Mouse (Mus musculus): ENCODE measurements around the gene 1700022I11Rik. TPM values are rescaled to one million over a fixed set of nuclear protein-coding genes. Genes with fewer than 3 reads are reported as not detected.

Gene 1700022I11Rik
- total RNA-seq, 2 experiments from 2014 or later: not detected

DNA sequence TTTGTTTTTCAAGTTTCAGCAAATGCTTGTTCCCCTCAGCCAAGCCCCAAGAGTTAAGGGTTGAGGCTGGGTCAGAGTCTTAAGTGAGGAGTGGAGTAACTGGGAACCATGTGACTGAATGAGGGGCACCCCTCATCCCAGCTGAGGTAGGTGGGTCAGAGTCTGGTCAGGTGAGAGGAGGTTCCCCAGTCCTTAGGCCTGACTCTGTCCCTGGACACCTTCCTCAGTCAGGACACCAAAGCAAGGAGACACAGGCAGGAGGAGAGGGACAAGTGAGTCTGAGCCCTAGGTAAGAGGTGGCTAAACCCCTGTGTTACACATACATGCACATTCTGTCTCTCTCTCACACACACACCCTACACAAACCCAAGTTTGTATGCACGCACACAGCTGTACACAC, 63.1 kb downstream of the 1700022I11Rik start:
- H3K4me3 ChIP-seq: no peak overlapping the region
- DNase-seq: no peak
- no peak for TF ChIP-seq CTCF (IDR thresholded peaks at IDR 0.05)
- no peak overlapping the region for H3K27ac ChIP-seq
- intact Hi-C loops (cut with DNase I): loop anchor here (10.0 kb wide), 1 partner anchor 522 kb away; no protein-coding TSS in a partner anchor

Other genes starting within 250 kb of the 1700022I11Rik start
- under 1 TPM in 1 of 2 experiments, not detected in 1; 0.95 TPM for gene 4930578G10Rik, start 234.1 kb upstream of the 1700022I11Rik start, total RNA-seq (2021)
- gene Ccl19, start 213.0 kb upstream of the 1700022I11Rik start, total RNA-seq (2021): not detected
- 10 to 100 TPM in 1 of 2 experiments, 1 to 10 TPM in 1; 7.5 to 13.2 TPM for gene Ccl21a, start 195.6 kb upstream of the 1700022I11Rik start, total RNA-seq (2021)
- not detected for gene Fam205a1, start 115.7 kb upstream of the 1700022I11Rik start, total RNA-seq (2021)
- not detected for gene Gm12394, start 112.8 kb upstream of the 1700022I11Rik start, total RNA-seq (2021)
- under 1 TPM; 0.38 to 0.89 TPM for gene Fam205c, start 95.4 kb upstream of the 1700022I11Rik start, total RNA-seq (2021)
- gene Phf24, start 52.9 kb upstream of the 1700022I11Rik start, total RNA-seq (2021): 1 to 10 TPM in 1 of 2 experiments, under 1 TPM in 1; 0.41 to 1.3 TPM
- 100 to 1,000 TPM; 178 to 216 TPM for gene Dnajb5, start 19.8 kb upstream of the 1700022I11Rik start, total RNA-seq (2021)
- 100 to 1,000 TPM; 229 to 272 TPM for gene Vcp, start 30.9 kb downstream of the 1700022I11Rik start, total RNA-seq (2021)
- gene Fancg, start 40.9 kb downstream of the 1700022I11Rik start, total RNA-seq (2021): 1 to 10 TPM in 1 of 2 experiments, under 1 TPM in 1; 0.84 to 1.2 TPM
- gene Pigo, start 56.2 kb downstream of the 1700022I11Rik start, total RNA-seq (2021): 10 to 100 TPM in 1 of 2 experiments, 1 to 10 TPM in 1; 4.9 to 10.2 TPM
- 100 to 1,000 TPM in 1 of 2 experiments, 10 to 100 TPM in 1; 87.5 to 108 TPM for gene Stoml2, start 62.1 kb downstream of the 1700022I11Rik start, total RNA-seq (2021)
- 10 to 100 TPM; 21.1 to 24.5 TPM for gene Fam214b, start 76.6 kb downstream of the 1700022I11Rik start, total RNA-seq (2021)
- 1 to 10 TPM; 2.1 to 2.9 TPM for gene Unc13b, start 89.3 kb downstream of the 1700022I11Rik start, total RNA-seq (2021)

All from gastrocnemius, adult 2 months (tissue).